Mouse (Mus musculus) right cerebral cortex, postnatal 10 days (tissue): ENCODE measurements around the gene Cylc1.

ENCODE experiments used
- DNase-seq, 2 experiments: peaks; one replicate each; pipeline ENCODE4 v3.0.0; 2021; ENCODE audit warnings: low spot score in 2 of 2

Cylc1 gene

DNA sequence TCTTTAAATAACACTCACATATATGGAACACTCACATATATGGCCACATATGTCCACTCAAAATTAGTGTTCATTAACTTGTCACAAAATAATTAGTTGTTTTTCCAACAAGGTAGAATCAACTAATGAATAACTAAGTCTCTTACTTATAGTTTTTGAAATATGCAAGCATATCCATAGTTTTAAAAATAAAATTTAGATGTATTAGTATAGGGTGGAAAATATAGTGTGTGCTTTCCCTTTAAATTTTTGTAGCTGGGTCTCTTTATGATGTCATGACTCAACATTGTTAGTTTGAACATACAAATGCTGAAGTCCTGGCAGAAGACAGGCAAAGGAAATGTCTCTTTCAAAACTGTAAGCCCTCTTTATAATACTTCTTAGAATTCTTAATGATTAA lies at the start of gene Cylc1:
Gene Cylc1, plus strand, starts transcription at position 301 of the 400 bp plus-strand sequence.
- no peak for DNase-seq

DNA sequence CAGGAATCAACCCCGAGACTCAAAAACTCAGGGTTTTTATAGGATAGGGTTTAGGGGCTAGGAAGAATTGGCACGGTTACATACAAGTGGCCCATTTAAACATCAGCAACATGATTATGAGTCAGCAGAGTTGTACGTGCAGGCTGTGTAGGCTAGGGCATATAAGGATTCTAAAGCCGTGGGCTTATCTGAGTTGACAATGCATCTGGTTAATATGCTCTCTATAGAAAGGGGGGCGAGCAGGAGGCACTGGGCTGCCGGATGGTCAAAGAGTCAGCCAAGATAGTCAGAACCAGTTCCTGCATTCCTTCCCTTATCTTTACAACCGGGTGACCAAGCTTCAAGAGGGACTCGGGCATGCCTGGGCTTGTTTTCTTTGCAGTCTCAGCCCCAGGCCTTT lies 31.5 kb upstream of the Cylc1 start:
- DNase-seq: no peak

DNA sequence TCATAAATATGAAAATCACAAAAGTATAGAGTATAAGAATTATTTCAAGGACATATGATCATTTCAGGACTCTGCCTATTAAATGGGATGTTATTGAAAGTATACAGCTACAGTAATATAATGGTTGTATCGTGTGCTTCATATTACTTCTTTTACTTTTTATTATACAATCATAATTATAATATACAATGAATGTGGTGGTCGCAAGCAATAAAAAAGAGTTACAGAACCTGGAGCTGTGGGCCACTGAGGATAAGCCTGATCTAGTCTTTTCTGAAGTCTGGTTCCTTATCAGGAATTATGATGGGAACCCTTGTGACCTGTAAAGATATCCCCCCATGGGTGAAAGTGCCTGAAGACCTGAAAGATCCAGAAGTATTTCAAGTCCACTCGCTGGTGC lies 57.8 kb downstream of the Cylc1 start, which contains the start of gene Gm10112:
Gene Gm10112, plus strand, starts transcription at position 301 of the 400 bp plus-strand sequence.
- no peak for DNase-seq
